Mouse (Mus musculus) embryonic fibroblast, embryonic 13.5 days (primary cell): ENCODE measurements around the gene Hs3st4.

ENCODE experiments used
- CTCF ChIP-seq: IDR thresholded peaks from 2 replicates; pipeline ENCODE4 v1.5.1; 2011; ENCODE audit warnings: mild to moderate bottlenecking, control low read depth, low read length, moderate library complexity, borderline replicate concordance; ENCODE audit not compliant: insufficient read depth
- POLR2A ChIP-seq: IDR thresholded peaks from 2 replicates; pipeline ENCODE4 v1.6.1; 2011; ENCODE audit warnings: low read depth, mild to moderate bottlenecking, control low read depth, low read length, moderate library complexity

- TF ChIP-seq CTCF: no peak
- no peak for TF ChIP-seq POLR2A
Observed at GRCm38 (mm10) chr7:124216921-124217320, 234.3 kb downstream of the Hs3st4 start.
